12 mouse cellular contexts compared by ENCODE assay signal in genomic region chr4:117908834-117909453, GRCm38 (mm10). TPM values are rescaled to one million over a fixed set of nuclear protein-coding genes. Genes with fewer than 3 reads are reported as not detected.
A peak's percentile ranks its signal among the peaks of the same experiment; 100 is the strongest.
DNase-seq lines count a peak whose midpoint lies in the region; ATAC-seq and TF ChIP-seq lines count a peak whose summit lies in the region.
"Had no signal": no experiment of that assay in that cellular context is flagged by ENCODE, and none has a peak within 500 bp of the region (broad histone marks: within the 10 kb centered on the region; RNA-seq: fewer than 3 reads in every experiment).

No protein-coding gene starts in this region.

- intact Hi-C loops in left cerebral cortex, adult 2 months (cut with DNase I): no loop called here

- peak overlapping the region; percentile 44 for H3K9ac ChIP-seq in forebrain, embryonic 14.5 days (ENCODE audit: low read length)
- H3K9ac ChIP-seq in stomach, postnatal 0 days (ENCODE audit: low read length): no peak overlapping the region
- H3K9ac ChIP-seq: lung, embryonic 15.5 days had no signal

- DNase-seq in left cerebral cortex, adult 2 months (ENCODE audit: extremely low spot score in 1 of 2, low spot score in 2 of 2): no peak
- no peak for DNase-seq in left cerebral cortex, adult 11 months (ENCODE audit: low spot score)
- peak; percentile 89 for DNase-seq in forebrain, embryonic 14.5 days (ENCODE audit: low spot score)
- DNase-seq in midbrain, embryonic 10.5 days (ENCODE audit: low spot score): no peak
- no peak for DNase-seq in stomach, postnatal 0 days (ENCODE audit: low spot score)
- no peak for DNase-seq in spleen, adult 12 weeks (ENCODE audit: low spot score)
- no peak for DNase-seq in kidney, adult 18-20 months
- DNase-seq: spleen, adult 18-20 months; thymus, postnatal 25 days had no signal

- H3K4me2 ChIP-seq in forebrain, embryonic 14.5 days (ENCODE audit: low read length): peak overlapping the region; percentile 42
- no peak overlapping the region for H3K4me2 ChIP-seq in stomach, postnatal 0 days (replicated peaks; ENCODE audit: low read depth)
- H3K4me2 ChIP-seq: lung, embryonic 15.5 days had no signal

- peaks cover 29% of the 10 kb centered on the region for H3K4me1 ChIP-seq in forebrain, embryonic 14.5 days (ENCODE audit: control insufficient read depth, insufficient read depth, low read length)
- peaks cover 49% of the 10 kb centered on the region for H3K4me1 ChIP-seq in midbrain, embryonic 10.5 days
- H3K4me1 ChIP-seq in stomach, postnatal 0 days (replicated peaks; ENCODE audit: control insufficient read depth, insufficient read depth): peaks cover 7% of the 10 kb centered on the region

- peak overlapping the region; percentile 67 for H3K27ac ChIP-seq in left cerebral cortex, adult 2 months
- peak overlapping the region; percentile 77 for H3K27ac ChIP-seq in forebrain, embryonic 14.5 days (ENCODE audit: low read depth, low read length)
- H3K27ac ChIP-seq in midbrain, embryonic 10.5 days (replicated peaks): 0 out of 2 replicates have a peak overlapping the region, but pooled peaks have one; percentile 20
- no peak overlapping the region for H3K27ac ChIP-seq in stomach, postnatal 0 days (replicated peaks)
- H3K27ac ChIP-seq: limb, embryonic 10.5 days; lung, embryonic 15.5 days had no signal

- no peak for TF ChIP-seq CTCF in left cerebral cortex, adult 2 months (IDR thresholded peaks at IDR 0.05)
- TF ChIP-seq CTCF in stomach, postnatal 0 days (IDR thresholded peaks at IDR 0.05; ENCODE audit: low read depth): no peak

- TF ChIP-seq EP300 in stomach, postnatal 0 days (optimal IDR thresholded peaks at IDR 0.05): no peak

- H3K4me3 ChIP-seq in left cerebral cortex, adult 2 months: peak overlapping the region; percentile 29; the same call in 1 of the 2 replicates
- 0 out of 2 replicates have a peak overlapping the region, but pooled peaks have one; percentile 2 for H3K4me3 ChIP-seq in forebrain, embryonic 14.5 days (ENCODE audit: low read depth, low read length)
- H3K4me3 ChIP-seq in midbrain, embryonic 10.5 days: peak overlapping the region; percentile 25; the same call in 1 of the 2 replicates
- no peak overlapping the region for H3K4me3 ChIP-seq in stomach, postnatal 0 days (ENCODE audit: low read depth, low read length)
- H3K4me3 ChIP-seq: erythroblast, embryonic 14.5 days; limb, embryonic 10.5 days; lung, embryonic 15.5 days had no signal

- peak; percentile 90 for ATAC-seq in forebrain, embryonic 14.5 days
- ATAC-seq in stomach, postnatal 0 days (ENCODE audit: low FRiP score, low TSS enrichment): 0 out of 2 replicates have a peak, but pooled peaks have one; percentile 14

- WGBS in forebrain, embryonic 14.5 days: 51% methylated on average over 8 of the region's 8 CpGs
- 80% methylated on average over 8 of the region's 8 CpGs for WGBS in midbrain, embryonic 10.5 days
- WGBS in stomach, postnatal 0 days: 73% methylated on average over 8 of the region's 8 CpGs

- peaks cover 41% of the 10 kb centered on the region for H3K36me3 ChIP-seq in forebrain, embryonic 14.5 days (ENCODE audit: control insufficient read depth, insufficient read depth, low read length)
- H3K36me3 ChIP-seq in midbrain, embryonic 10.5 days: peaks cover 80% of the 10 kb centered on the region
- H3K36me3 ChIP-seq in stomach, postnatal 0 days (ENCODE audit: control insufficient read depth, insufficient read depth, low read length): peaks cover 14% of the 10 kb centered on the region

- no peaks in the 10 kb centered on the region for H3K27me3 ChIP-seq in forebrain, embryonic 14.5 days (replicated peaks; ENCODE audit: control insufficient read depth, insufficient read depth, low read length)
- no peaks in the 10 kb centered on the region for H3K27me3 ChIP-seq in midbrain, embryonic 10.5 days (ENCODE audit: low read depth, poor library complexity, severe bottlenecking)
- H3K27me3 ChIP-seq in stomach, postnatal 0 days (ENCODE audit: control insufficient read depth, insufficient read depth, low read length): no peaks in the 10 kb centered on the region
- H3K27me3 ChIP-seq: lung, embryonic 15.5 days had no signal

- no peaks in the 10 kb centered on the region for H3K9me3 ChIP-seq in forebrain, embryonic 14.5 days (replicated peaks; ENCODE audit: control insufficient read depth, low read length)
- H3K9me3 ChIP-seq in midbrain, embryonic 10.5 days (replicated peaks): no peaks in the 10 kb centered on the region
- no peaks in the 10 kb centered on the region for H3K9me3 ChIP-seq in stomach, postnatal 0 days (ENCODE audit: control insufficient read depth, low read length)
- H3K9me3 ChIP-seq: limb, embryonic 10.5 days; lung, embryonic 15.5 days had no signal

RNA-seq across cellular contexts. Expression of gene Ipo13, which starts 5.9 kb away (rescaled TPM):
- total RNA-seq in left cerebral cortex, adult 2 months (2021): 100 to 1,000 TPM; 115 to 123 TPM
- polyA plus RNA-seq in forebrain, embryonic 14.5 days (2014; fragmentation: Nextera tagmentation; extraction: Ambion mirVana): 64.1 and 66.2 TPM in 2 replicates
- 66.5 and 80.5 TPM in 2 replicates for polyA plus RNA-seq in midbrain, embryonic 10.5 days (2016; fragmentation: Nextera tagmentation; extraction: Ambion mirVana)
- polyA plus RNA-seq in stomach, postnatal 0 days (2015; fragmentation: Nextera tagmentation; extraction: Ambion mirVana): 21.5 and 24.6 TPM in 2 replicates

RNA-seq across cellular contexts. Expression of gene Dph2, which starts 17.1 kb away (rescaled TPM):
- 10 to 100 TPM in 1 of 2 experiments, 1 to 10 TPM in 1; 9.1 to 11.4 TPM for total RNA-seq in left cerebral cortex, adult 2 months (2021)
- polyA plus RNA-seq in forebrain, embryonic 14.5 days (2014; fragmentation: Nextera tagmentation; extraction: Ambion mirVana): 26.8 and 31.9 TPM in 2 replicates
- polyA plus RNA-seq in midbrain, embryonic 10.5 days (2016; fragmentation: Nextera tagmentation; extraction: Ambion mirVana): 27.9 and 30.9 TPM in 2 replicates
- 8.1 and 8.6 TPM in 2 replicates for polyA plus RNA-seq in stomach, postnatal 0 days (2015; fragmentation: Nextera tagmentation; extraction: Ambion mirVana)

RNA-seq across cellular contexts. Expression of gene Artn, which starts 20.6 kb away (rescaled TPM):
- total RNA-seq in left cerebral cortex, adult 2 months (2021): 1 to 10 TPM; 3.6 to 3.9 TPM
- 0.22 and 0.36 TPM in 2 replicates for polyA plus RNA-seq in forebrain, embryonic 14.5 days (2014; fragmentation: Nextera tagmentation; extraction: Ambion mirVana)
- 0.51 and 0.81 TPM in 2 replicates for polyA plus RNA-seq in midbrain, embryonic 10.5 days (2016; fragmentation: Nextera tagmentation; extraction: Ambion mirVana)
- 3.8 TPM in 2 replicates for polyA plus RNA-seq in stomach, postnatal 0 days (2015; fragmentation: Nextera tagmentation; extraction: Ambion mirVana)

RNA-seq across cellular contexts. Expression of gene Atp6v0b, which starts 21.8 kb away (rescaled TPM):
- total RNA-seq in left cerebral cortex, adult 2 months (2021): 100 to 1,000 TPM; 430 to 462 TPM
- polyA plus RNA-seq in forebrain, embryonic 14.5 days (2014; fragmentation: Nextera tagmentation; extraction: Ambion mirVana): 483 and 520 TPM in 2 replicates
- 193 and 213 TPM in 2 replicates for polyA plus RNA-seq in midbrain, embryonic 10.5 days (2016; fragmentation: Nextera tagmentation; extraction: Ambion mirVana)
- 242 and 249 TPM in 2 replicates for polyA plus RNA-seq in stomach, postnatal 0 days (2015; fragmentation: Nextera tagmentation; extraction: Ambion mirVana)

RNA-seq across cellular contexts. Expression of gene B4galt2, which starts 25.7 kb away (rescaled TPM):
- 10 to 100 TPM; 86.7 to 90.6 TPM for total RNA-seq in left cerebral cortex, adult 2 months (2021)
- 49.1 and 50.6 TPM in 2 replicates for polyA plus RNA-seq in forebrain, embryonic 14.5 days (2014; fragmentation: Nextera tagmentation; extraction: Ambion mirVana)
- 24.8 and 27.9 TPM in 2 replicates for polyA plus RNA-seq in midbrain, embryonic 10.5 days (2016; fragmentation: Nextera tagmentation; extraction: Ambion mirVana)
- 11.9 and 12.1 TPM in 2 replicates for polyA plus RNA-seq in stomach, postnatal 0 days (2015; fragmentation: Nextera tagmentation; extraction: Ambion mirVana)
